Comparison of ENCODE assay signal across 17 mouse cellular contexts in the genomic region with DNA sequence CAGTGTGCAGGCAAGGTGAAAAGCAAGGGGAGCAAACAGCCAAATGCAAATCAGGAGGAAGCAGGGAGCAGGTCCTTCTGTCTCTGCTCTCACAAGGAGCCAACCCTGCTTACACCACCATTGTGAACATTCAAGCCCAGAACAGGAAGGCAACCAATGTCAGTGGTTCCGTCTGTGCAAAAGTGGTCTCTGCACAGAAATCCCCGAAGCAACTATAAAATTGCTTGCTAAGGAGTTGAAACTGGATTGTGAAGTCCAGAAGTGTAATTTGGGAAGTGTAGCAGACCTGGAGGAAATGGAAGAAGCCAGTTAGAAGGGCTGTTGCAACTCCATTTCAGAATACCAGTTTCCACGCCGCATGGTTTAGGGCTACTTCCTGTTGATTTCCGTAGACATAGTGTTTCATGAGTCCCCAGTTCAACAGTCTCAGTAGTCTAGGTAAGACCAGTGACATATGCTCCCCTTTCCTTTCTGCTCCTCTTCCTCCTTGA. TPM values are rescaled to one million over a fixed set of nuclear protein-coding genes. Genes with fewer than 3 reads are reported as not detected.
DNase-seq lines count a peak whose midpoint lies in the region; ATAC-seq and TF ChIP-seq lines count a peak whose summit lies in the region.
"Had no signal": no experiment of that assay in that cellular context is flagged by ENCODE, and none has a peak within 500 bp of the region (broad histone marks: within the 10 kb centered on the region; RNA-seq: fewer than 3 reads in every experiment).

No protein-coding gene starts in this region.

- no peaks in the 10 kb centered on the region for H3K36me3 ChIP-seq in thymus, adult 2 months (ENCODE audit: control insufficient read depth, insufficient read depth, low read length)
- H3K36me3 ChIP-seq: G1E; hindbrain, embryonic 15.5 days had no signal

- H3K4me1 ChIP-seq in thymus, adult 2 months (replicated peaks; ENCODE audit: control insufficient read depth, insufficient read depth, low read length), result peaks cover 8% of the 10 kb centered on the region
- H3K4me1 ChIP-seq: hindbrain, embryonic 15.5 days had no signal

- no peak for TF ChIP-seq POLR2A in thymus, adult 2 months (IDR thresholded peaks at IDR 0.05; ENCODE audit: control insufficient read depth, extremely low read depth, insufficient read depth, low read length, poor library complexity)

- H3K4me3 ChIP-seq in thymus, adult 2 months (ENCODE audit: control insufficient read depth, insufficient read depth, low read length), result no peak overlapping the region
- H3K4me3 ChIP-seq: hindbrain, embryonic 15.5 days had no signal

- H3K27me3 ChIP-seq in thymus, adult 2 months (ENCODE audit: control insufficient read depth, insufficient read depth, low read length), result no peaks in the 10 kb centered on the region
- H3K27me3 ChIP-seq: hindbrain, embryonic 15.5 days had no signal

- intact Hi-C loops in left cerebral cortex, postnatal 36 days (cut with DNase I), result no loop called here

- peak; percentile 69 for ATAC-seq in activated CD4-positive, CD25-positive, alpha-beta regulatory T cell, adult 4 months
- peak; percentile 71 for ATAC-seq in inflammation-experienced regulatory T-cells, adult 6 months
- ATAC-seq: forebrain, embryonic 16.5 days had no signal

- H3K27ac ChIP-seq in thymus, adult 2 months (ENCODE audit: control insufficient read depth, insufficient read depth, low read length), result peak overlapping the region; percentile 20; the same call in 1 of the 2 replicates
- H3K27ac ChIP-seq: hindbrain, embryonic 15.5 days; liver, embryonic 14.5 days had no signal

- DNase-seq in thymus, adult 2 months, result no peak
- no peak for DNase-seq in thymus, postnatal 25 days
- DNase-seq in spleen, postnatal 36 days (ENCODE audit: low spot score in 2 of 2), result peak; percentile 74 to 75
- no peak for DNase-seq in left cerebral cortex, postnatal 36 days (ENCODE audit: low spot score in 2 of 2)
- no peak for DNase-seq in urinary bladder, postnatal 14 days (ENCODE audit: low spot score)
- DNase-seq in kidney, postnatal 10 days, result no peak
- DNase-seq: adrenal gland, postnatal 14 days; cerebellum, adult 11 months; gastrocnemius, postnatal 10 days; kidney, adult 9 months; lung, postnatal 4 days had no signal

- no peak for TF ChIP-seq CTCF in thymus, adult 2 months (IDR thresholded peaks at IDR 0.05; ENCODE audit: borderline replicate concordance, control insufficient read depth, extremely low read depth, insufficient read depth, low read length, poor library complexity)

- WGBS in thymus, adult 2 months, result 53% methylated on average over 5 of the region's 5 CpGs

RNA-seq across cellular contexts. Expression of a gene that starts 10.4 kb away (rescaled TPM):
- polyA plus RNA-seq in thymus, adult 2 months (2012; rRNA removed), result 4.4 and 4.7 TPM in 2 replicates
- 10 to 100 TPM; 54.0 to 63.2 TPM for polyA plus RNA-seq in activated CD4-positive, CD25-positive, alpha-beta regulatory T cell, adult 4 months (2017; shearing (Covaris generic))
- polyA plus RNA-seq in inflammation-experienced regulatory T-cells, adult 6 months (2017; shearing (Covaris generic)), result 10 to 100 TPM; 33.5 to 66.0 (median 62.2) TPM
- under 1 TPM; 0.20 to 0.22 TPM for total RNA-seq in left cerebral cortex, postnatal 36 days (2021)
- polyA plus RNA-seq: G1E had no signal

RNA-seq across cellular contexts. Expression of a gene that starts 37.0 kb away (rescaled TPM):
- 1.5 TPM in 2 replicates for polyA plus RNA-seq in thymus, adult 2 months (2012; rRNA removed)
- polyA plus RNA-seq in activated CD4-positive, CD25-positive, alpha-beta regulatory T cell, adult 4 months (2017; shearing (Covaris generic)), result 1 to 10 TPM; 6.7 to 8.7 TPM
- polyA plus RNA-seq in inflammation-experienced regulatory T-cells, adult 6 months (2017; shearing (Covaris generic)), result 1 to 10 TPM; 6.5 to 9.5 (median 7.4) TPM
- total RNA-seq in left cerebral cortex, postnatal 36 days (2021), result under 1 TPM; 0.54 to 0.89 TPM
- polyA plus RNA-seq: G1E had no signal

RNA-seq across cellular contexts. Expression of a gene that starts 46.9 kb away (rescaled TPM):
- 3.4 and 6.8 TPM in 2 replicates for polyA plus RNA-seq in thymus, adult 2 months (2012; rRNA removed)
- 1 to 10 TPM; 1.7 to 2.2 TPM for polyA plus RNA-seq in activated CD4-positive, CD25-positive, alpha-beta regulatory T cell, adult 4 months (2017; shearing (Covaris generic))
- polyA plus RNA-seq in inflammation-experienced regulatory T-cells, adult 6 months (2017; shearing (Covaris generic)), result 1 to 10 TPM in 2 of 3 experiments, under 1 TPM in 1; 0.82 to 3.7 (median 3.4) TPM
- 1 to 10 TPM; 5.1 to 7.0 TPM for total RNA-seq in left cerebral cortex, postnatal 36 days (2021)
- polyA plus RNA-seq: G1E had no signal

Comparison
In these comparisons a context has a peak if more than half of its experiments do, and no peak if none do; other contexts are left out.
1. DNase-seq: peak in spleen, postnatal 36 days (2 of 2); none in thymus, adult 2 months (single experiment), thymus, postnatal 25 days (single experiment), left cerebral cortex, postnatal 36 days (0 of 2), urinary bladder, postnatal 14 days (single experiment) and kidney, postnatal 10 days (single experiment).